Mouse (Mus musculus): Measurements from ENCODE around the gene Adgrg2. TPM values are rescaled to one million over a fixed set of nuclear protein-coding genes. Genes with fewer than 3 reads are reported as not detected.

Gene Adgrg2
- polyA plus RNA-seq, 1 experiment from 2014 or later = 0.76 TPM

- Histone ChIP-seq H3K36me3 (ENCODE audit: control insufficient read depth, insufficient read depth, low read length) (no peaks in the 10 kb centered on the region), H3K27ac (ENCODE audit: low read depth, low read length) (no peak overlapping the region), H3K4me2 (replicated peaks; ENCODE audit: low read depth, low read length) (no peak overlapping the region), H3K9ac (ENCODE audit: low read depth, low read length) (no peak overlapping the region), H3K4me3 (ENCODE audit: low read depth, low read length) (no peak overlapping the region), H3K4me1 (replicated peaks; ENCODE audit: control insufficient read depth, insufficient read depth, low read length) (no peaks in the 10 kb centered on the region), H3K27me3 (ENCODE audit: control insufficient read depth, insufficient read depth, low read length) (peaks cover 5% of the 10 kb centered on the region), H3K9me3 (ENCODE audit: control insufficient read depth, low read length) (no peaks in the 10 kb centered on the region)
- DNase-seq (ENCODE audit: low spot score) = no peak
- WGBS = 85% methylated on average over 2 of the region's 2 CpGs
- ATAC-seq (ENCODE audit: low FRiP score) = no peak
Measured at GRCm38 (mm10) chrX:160489784-160490183, 99.3 kb downstream of the Adgrg2 start.

- Histone ChIP-seq H3K27ac (ENCODE audit: low read depth, low read length) (no peak overlapping the region), H3K27me3 (ENCODE audit: control insufficient read depth, insufficient read depth, low read length) (peaks cover 2% of the 10 kb centered on the region; the same call in 1 of the 2 replicates), H3K4me2 (replicated peaks; ENCODE audit: low read depth, low read length) (no peak overlapping the region), H3K4me3 (ENCODE audit: low read depth, low read length) (no peak overlapping the region), H3K36me3 (ENCODE audit: control insufficient read depth, insufficient read depth, low read length) (no peaks in the 10 kb centered on the region), H3K9me3 (ENCODE audit: control insufficient read depth, low read length) (no peaks in the 10 kb centered on the region), H3K4me1 (replicated peaks; ENCODE audit: control insufficient read depth, insufficient read depth, low read length) (no peaks in the 10 kb centered on the region), H3K9ac (ENCODE audit: low read depth, low read length) (no peak overlapping the region)
- no peak for DNase-seq (ENCODE audit: low spot score)
- ATAC-seq (ENCODE audit: low FRiP score) = no peak
- WGBS = 70% methylated on average over 2 of the region's 3 CpGs
Measured at GRCm38 (mm10) chrX:160494333-160494732, 103.8 kb downstream of the Adgrg2 start.

- no peak overlapping the region for H3K4me2 ChIP-seq (replicated peaks; ENCODE audit: low read depth, low read length)
- DNase-seq (ENCODE audit: low spot score) (no peak), ATAC-seq (ENCODE audit: low FRiP score) (no peak)
- H3K4me3 ChIP-seq (ENCODE audit: low read depth, low read length) = no peak overlapping the region
- no peaks in the 10 kb centered on the region for H3K36me3 ChIP-seq (ENCODE audit: control insufficient read depth, insufficient read depth, low read length)
- H3K9me3 ChIP-seq (ENCODE audit: control insufficient read depth, low read length) = no peaks in the 10 kb centered on the region
- no peak overlapping the region for H3K9ac ChIP-seq (ENCODE audit: low read depth, low read length)
- no peak overlapping the region for H3K27ac ChIP-seq (ENCODE audit: low read depth, low read length)
- WGBS = 74% methylated on average over 6 of the region's 6 CpGs
- H3K27me3 ChIP-seq (ENCODE audit: control insufficient read depth, insufficient read depth, low read length) = peaks cover 2% of the 10 kb centered on the region; the same call in 1 of the 2 replicates
- H3K4me1 ChIP-seq (replicated peaks; ENCODE audit: control insufficient read depth, insufficient read depth, low read length) = no peaks in the 10 kb centered on the region
Measured at GRCm38 (mm10) chrX:160494921-160495320, 104.4 kb downstream of the Adgrg2 start.

- WGBS = 76% methylated on average over 5 of the region's 5 CpGs
Measured at GRCm38 (mm10) chrX:160496473-160496872, 106.0 kb downstream of the Adgrg2 start.

GRCm38 (mm10) chrX:160501095-160501494, 110.6 kb downstream of the Adgrg2 start:
- no peak overlapping the region for H3K4me2 ChIP-seq (replicated peaks; ENCODE audit: low read depth, low read length)
- no peaks in the 10 kb centered on the region for H3K4me1 ChIP-seq (replicated peaks; ENCODE audit: control insufficient read depth, insufficient read depth, low read length)
- H3K9me3 ChIP-seq (ENCODE audit: control insufficient read depth, low read length) = no peaks in the 10 kb centered on the region
- no peaks in the 10 kb centered on the region for H3K36me3 ChIP-seq (ENCODE audit: control insufficient read depth, insufficient read depth, low read length)
- H3K27ac ChIP-seq (ENCODE audit: low read depth, low read length) = no peak overlapping the region
- DNase-seq (ENCODE audit: low spot score) = no peak
- H3K4me3 ChIP-seq (ENCODE audit: low read depth, low read length) = no peak overlapping the region
- no peaks in the 10 kb centered on the region; the same call in 1 of the 2 replicates for H3K27me3 ChIP-seq (ENCODE audit: control insufficient read depth, insufficient read depth, low read length)
- ATAC-seq (ENCODE audit: low FRiP score) = no peak
- WGBS = 89% methylated on average over 3 of the region's 3 CpGs
- no peak overlapping the region for H3K9ac ChIP-seq (ENCODE audit: low read depth, low read length)

More at GRCm38 (mm10) chrX:160496473-160496872, 106.0 kb downstream of the Adgrg2 start:
- no peak overlapping the region for H3K4me3 ChIP-seq (ENCODE audit: low read depth, low read length)
- DNase-seq (ENCODE audit: low spot score) (no peak), ATAC-seq (ENCODE audit: low FRiP score) (no peak)
- peaks cover 2% of the 10 kb centered on the region; the same call in 1 of the 2 replicates for H3K27me3 ChIP-seq (ENCODE audit: control insufficient read depth, insufficient read depth, low read length)
- H3K4me2 ChIP-seq (replicated peaks; ENCODE audit: low read depth, low read length) = no peak overlapping the region
- H3K27ac ChIP-seq (ENCODE audit: low read depth, low read length) = no peak overlapping the region
- no peaks in the 10 kb centered on the region for H3K36me3 ChIP-seq (ENCODE audit: control insufficient read depth, insufficient read depth, low read length)
- no peaks in the 10 kb centered on the region for H3K4me1 ChIP-seq (replicated peaks; ENCODE audit: control insufficient read depth, insufficient read depth, low read length)
- H3K9me3 ChIP-seq (ENCODE audit: control insufficient read depth, low read length) = no peaks in the 10 kb centered on the region
- H3K9ac ChIP-seq (ENCODE audit: low read depth, low read length) = no peak overlapping the region

GRCm38 (mm10) chrX:160501687-160502047, 111.2 kb downstream of the Adgrg2 start:
- peak; percentile 88 for ATAC-seq (ENCODE audit: low FRiP score)
- Histone ChIP-seq H3K4me1 (replicated peaks; ENCODE audit: control insufficient read depth, insufficient read depth, low read length) (no peaks in the 10 kb centered on the region), H3K9me3 (ENCODE audit: control insufficient read depth, low read length) (no peaks in the 10 kb centered on the region), H3K9ac (ENCODE audit: low read depth, low read length) (no peak overlapping the region; the same call in 1 of the 2 replicates), H3K27ac (ENCODE audit: low read depth, low read length) (no peak overlapping the region), H3K4me3 (ENCODE audit: low read depth, low read length) (peak overlapping the region; percentile 56), H3K27me3 (ENCODE audit: control insufficient read depth, insufficient read depth, low read length) (no peaks in the 10 kb centered on the region; the same call in 1 of the 2 replicates), H3K36me3 (ENCODE audit: control insufficient read depth, insufficient read depth, low read length) (no peaks in the 10 kb centered on the region), H3K4me2 (replicated peaks; ENCODE audit: low read depth, low read length) (peak overlapping the region; percentile 37)
- WGBS = 17% methylated on average over 8 of the region's 12 CpGs
- DNase-seq (ENCODE audit: low spot score) = no peak

GRCm38 (mm10) chrX:160502048-160503041, 111.9 kb downstream of the Adgrg2 start, which contains the start of gene Phka2:
TSS of gene Phka2 (plus strand) at chrX:160502166.
- H3K27ac ChIP-seq (ENCODE audit: low read depth, low read length) = peak within 1 kb of the TSS; percentile 45; the same call in 1 of the 2 replicates

GRCm38 (mm10) chrX:160509046-160509445, 118.6 kb downstream of the Adgrg2 start:
- ATAC-seq (ENCODE audit: low FRiP score) (no peak), DNase-seq (ENCODE audit: low spot score) (no peak)
- no peak overlapping the region for H3K27ac ChIP-seq (ENCODE audit: low read depth, low read length)
- no peak overlapping the region for H3K4me3 ChIP-seq (ENCODE audit: low read depth, low read length)
- H3K4me1 ChIP-seq (replicated peaks; ENCODE audit: control insufficient read depth, insufficient read depth, low read length) = no peaks in the 10 kb centered on the region
- no peaks in the 10 kb centered on the region for H3K9me3 ChIP-seq (ENCODE audit: control insufficient read depth, low read length)
- no peak overlapping the region for H3K4me2 ChIP-seq (replicated peaks; ENCODE audit: low read depth, low read length)
- no peaks in the 10 kb centered on the region for H3K36me3 ChIP-seq (ENCODE audit: control insufficient read depth, insufficient read depth, low read length)
- no peak overlapping the region for H3K9ac ChIP-seq (ENCODE audit: low read depth, low read length)
- 82% methylated on average over 1 of the region's 1 CpGs for WGBS
- H3K27me3 ChIP-seq (ENCODE audit: control insufficient read depth, insufficient read depth, low read length) = no peaks in the 10 kb centered on the region

More at GRCm38 (mm10) chrX:160502048-160503041, 111.9 kb downstream of the Adgrg2 start, which contains the start of gene Phka2:
- WGBS = 16% methylated on average over 55 of the region's 61 CpGs
- H3K9ac ChIP-seq (ENCODE audit: low read depth, low read length) = peak within 1 kb of the TSS; percentile 56
- H3K4me2 ChIP-seq (replicated peaks; ENCODE audit: low read depth, low read length) = peak within 1 kb of the TSS; percentile 50
- DNase-seq (ENCODE audit: low spot score) = peak; percentile 82
- H3K9me3 ChIP-seq (ENCODE audit: control insufficient read depth, low read length) = no peaks in the 10 kb centered on the region
- peak within 1 kb of the TSS; percentile 56 for H3K4me3 ChIP-seq (ENCODE audit: low read depth, low read length)
- H3K36me3 ChIP-seq (ENCODE audit: control insufficient read depth, insufficient read depth, low read length) = no peaks in the 10 kb centered on the region
- H3K4me1 ChIP-seq (replicated peaks; ENCODE audit: control insufficient read depth, insufficient read depth, low read length) = no peaks in the 10 kb centered on the region
- H3K27me3 ChIP-seq (ENCODE audit: control insufficient read depth, insufficient read depth, low read length) = no peaks in the 10 kb centered on the region; the same call in 1 of the 2 replicates
- ATAC-seq (ENCODE audit: low FRiP score) = peak; percentile 99

All from hindbrain, embryonic 11.5 days (tissue).